Mouse (Mus musculus): ENCODE results near the gene Ttn. TPM values are rescaled to one million over a fixed set of nuclear protein-coding genes. Genes with fewer than 3 reads are reported as not detected.

Ttn gene
- polyA plus RNA-seq, 1 experiment from 2014 or later, result 0.14 TPM

GRCm38 (mm10) chr2:76901476-76902086 is 80.8 kb downstream of the Ttn start:
- no peak overlapping the region for H3K9ac ChIP-seq (replicated peaks; ENCODE audit: low read depth, low read length)
- ATAC-seq (ENCODE audit: insufficient number of reproducible peaks, insufficient read depth, low FRiP score, low read depth), result no peak
- no peak overlapping the region for H3K27ac ChIP-seq (ENCODE audit: low read length)
- no peaks in the 10 kb centered on the region for H3K9me3 ChIP-seq (ENCODE audit: control insufficient read depth, low read depth, low read length)
- H3K27me3 ChIP-seq (ENCODE audit: control insufficient read depth, insufficient read depth, low read length), result no peaks in the 10 kb centered on the region
- WGBS, result 80% methylated on average over 24 of the region's 24 CpGs
- no peak overlapping the region for H3K4me3 ChIP-seq (ENCODE audit: low read depth, low read length)
- no peaks in the 10 kb centered on the region for H3K36me3 ChIP-seq (ENCODE audit: control insufficient read depth, insufficient read depth, low read length)
- H3K4me2 ChIP-seq (replicated peaks; ENCODE audit: low read depth, low read length), result no peak overlapping the region
- no peaks in the 10 kb centered on the region for H3K4me1 ChIP-seq (ENCODE audit: control insufficient read depth, insufficient read depth, low read length)

DNA sequence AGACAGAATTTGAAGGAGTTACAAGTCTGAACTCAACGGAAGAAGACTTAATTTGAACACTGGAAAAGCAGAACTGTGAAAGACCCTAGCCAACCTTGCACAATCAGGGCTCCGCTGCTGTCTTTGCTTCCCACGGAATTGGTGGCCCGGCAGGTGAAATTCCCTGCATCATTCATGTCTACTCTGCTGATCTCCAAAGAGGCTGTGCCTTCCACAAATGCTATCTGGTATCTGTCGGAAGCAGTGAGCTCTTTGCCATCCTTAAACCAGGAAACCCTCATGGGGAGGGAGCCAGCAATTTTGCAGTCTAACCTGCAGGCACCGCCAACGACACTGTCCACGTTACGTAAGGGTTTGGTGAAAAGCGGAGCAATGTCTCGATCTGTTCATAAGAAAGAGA is 82.5 kb downstream of the Ttn start:
- 91% methylated on average over 11 of the region's 11 CpGs for WGBS
- Histone ChIP-seq H3K27me3 (ENCODE audit: control insufficient read depth, insufficient read depth, low read length) (no peaks in the 10 kb centered on the region), H3K4me3 (ENCODE audit: low read depth, low read length) (no peak overlapping the region), H3K36me3 (ENCODE audit: control insufficient read depth, insufficient read depth, low read length) (no peaks in the 10 kb centered on the region), H3K4me2 (replicated peaks; ENCODE audit: low read depth, low read length) (no peak overlapping the region), H3K9ac (replicated peaks; ENCODE audit: low read depth, low read length) (no peak overlapping the region), H3K27ac (ENCODE audit: low read length) (no peak overlapping the region), H3K9me3 (ENCODE audit: control insufficient read depth, low read depth, low read length) (no peaks in the 10 kb centered on the region), H3K4me1 (ENCODE audit: control insufficient read depth, insufficient read depth, low read length) (no peaks in the 10 kb centered on the region)
- no peak for ATAC-seq (ENCODE audit: insufficient number of reproducible peaks, insufficient read depth, low FRiP score, low read depth)

DNA sequence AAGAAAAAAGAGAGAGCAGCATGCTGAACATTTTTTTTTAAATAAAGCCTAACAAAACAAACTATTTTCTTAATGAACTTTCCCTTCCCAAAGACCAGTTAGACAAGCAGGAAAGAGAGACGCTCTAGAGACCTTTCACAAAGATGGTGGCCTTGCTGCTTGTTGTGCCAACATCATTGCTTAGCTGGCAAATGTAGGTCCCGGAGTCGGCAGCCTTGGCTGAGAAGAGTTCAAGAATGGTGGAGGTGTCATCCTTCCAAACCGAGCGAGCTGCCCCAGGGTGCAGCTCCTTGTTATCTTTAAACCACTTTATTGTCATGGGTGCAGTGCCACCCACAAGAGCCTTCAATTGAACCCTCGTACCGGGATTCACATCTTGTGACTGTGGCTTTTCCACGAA is 85.4 kb downstream of the Ttn start:
- no peak overlapping the region for H3K4me2 ChIP-seq (replicated peaks; ENCODE audit: low read depth, low read length)
- H3K27ac ChIP-seq (ENCODE audit: low read length), result no peak overlapping the region
- no peak overlapping the region for H3K4me3 ChIP-seq (ENCODE audit: low read depth, low read length)
- H3K9me3 ChIP-seq (ENCODE audit: control insufficient read depth, low read depth, low read length), result no peaks in the 10 kb centered on the region
- no peaks in the 10 kb centered on the region for H3K36me3 ChIP-seq (ENCODE audit: control insufficient read depth, insufficient read depth, low read length)
- H3K27me3 ChIP-seq (ENCODE audit: control insufficient read depth, insufficient read depth, low read length), result no peaks in the 10 kb centered on the region
- no peak for ATAC-seq (ENCODE audit: insufficient number of reproducible peaks, insufficient read depth, low FRiP score, low read depth)
- H3K4me1 ChIP-seq (ENCODE audit: control insufficient read depth, insufficient read depth, low read length), result no peaks in the 10 kb centered on the region
- WGBS, result 90% methylated on average over 8 of the region's 8 CpGs
- H3K9ac ChIP-seq (replicated peaks; ENCODE audit: low read depth, low read length), result no peak overlapping the region

DNA sequence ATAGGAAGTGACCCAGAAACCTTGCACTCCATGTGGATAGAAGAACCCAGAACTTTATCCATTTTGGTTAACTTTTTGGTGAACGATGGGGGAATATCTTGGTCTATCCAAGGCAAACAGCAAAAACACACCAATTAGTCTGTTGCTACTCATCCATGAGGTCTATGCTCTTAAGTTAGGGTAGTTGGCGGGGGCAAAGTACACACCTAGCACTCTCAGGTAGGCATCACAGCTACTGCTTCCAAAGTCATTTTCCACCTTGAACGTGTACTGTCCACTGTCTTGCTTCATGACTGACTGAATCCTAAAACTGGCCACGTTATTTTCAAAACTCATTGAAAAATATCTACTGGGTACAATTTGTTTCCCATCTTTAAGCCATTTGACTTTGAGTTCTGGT is 87.0 kb downstream of the Ttn start:
- no peak overlapping the region for H3K27ac ChIP-seq (ENCODE audit: low read length)
- H3K4me3 ChIP-seq (ENCODE audit: low read depth, low read length), result no peak overlapping the region
- H3K4me2 ChIP-seq (replicated peaks; ENCODE audit: low read depth, low read length), result no peak overlapping the region
- no peak overlapping the region for H3K9ac ChIP-seq (replicated peaks; ENCODE audit: low read depth, low read length)
- no peaks in the 10 kb centered on the region for H3K36me3 ChIP-seq (ENCODE audit: control insufficient read depth, insufficient read depth, low read length)
- 91% methylated on average over 4 of the region's 4 CpGs for WGBS
- no peaks in the 10 kb centered on the region for H3K4me1 ChIP-seq (ENCODE audit: control insufficient read depth, insufficient read depth, low read length)
- H3K27me3 ChIP-seq (ENCODE audit: control insufficient read depth, insufficient read depth, low read length), result no peaks in the 10 kb centered on the region
- no peaks in the 10 kb centered on the region for H3K9me3 ChIP-seq (ENCODE audit: control insufficient read depth, low read depth, low read length)
- no peak for ATAC-seq (ENCODE audit: insufficient number of reproducible peaks, insufficient read depth, low FRiP score, low read depth)

- H3K9me3 ChIP-seq (ENCODE audit: control insufficient read depth, low read depth, low read length), result no peaks in the 10 kb centered on the region
- no peak overlapping the region for H3K27ac ChIP-seq (ENCODE audit: low read length)
- H3K9ac ChIP-seq (replicated peaks; ENCODE audit: low read depth, low read length), result no peak overlapping the region
- no peak overlapping the region for H3K4me3 ChIP-seq (ENCODE audit: low read depth, low read length)
- ATAC-seq (ENCODE audit: insufficient number of reproducible peaks, insufficient read depth, low FRiP score, low read depth), result no peak
- no peaks in the 10 kb centered on the region for H3K4me1 ChIP-seq (ENCODE audit: control insufficient read depth, insufficient read depth, low read length)
- 86% methylated on average over 7 of the region's 7 CpGs for WGBS
- no peaks in the 10 kb centered on the region for H3K36me3 ChIP-seq (ENCODE audit: control insufficient read depth, insufficient read depth, low read length)
- H3K27me3 ChIP-seq (ENCODE audit: control insufficient read depth, insufficient read depth, low read length), result no peaks in the 10 kb centered on the region
- H3K4me2 ChIP-seq (replicated peaks; ENCODE audit: low read depth, low read length), result no peak overlapping the region
Measured at GRCm38 (mm10) chr2:76888721-76889120, 93.6 kb downstream of the Ttn start.

DNA sequence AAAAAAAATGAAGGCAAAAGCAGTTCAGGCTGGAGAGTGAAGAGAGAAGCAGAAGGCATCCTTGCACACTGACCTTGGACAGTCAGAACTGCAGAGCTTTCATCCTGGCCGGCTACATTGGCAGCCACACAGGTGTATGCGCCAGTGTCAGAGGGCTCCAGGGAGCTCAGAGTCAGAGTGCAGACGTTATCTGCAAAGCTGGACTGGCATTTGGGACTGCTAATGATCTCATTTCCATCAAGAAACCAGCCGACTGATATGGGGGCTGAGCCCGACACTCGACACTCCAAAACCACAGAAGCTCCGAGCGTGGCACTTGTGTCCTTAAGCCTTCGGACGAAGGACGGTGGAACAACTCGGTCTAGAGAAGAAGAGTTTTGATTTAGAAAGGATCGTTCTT is 96.5 kb downstream of the Ttn start:
- 83% methylated on average over 13 of the region's 13 CpGs for WGBS

GRCm38 (mm10) chr2:76881406-76881805 is 100.9 kb downstream of the Ttn start:
- Histone ChIP-seq H3K36me3 (ENCODE audit: control insufficient read depth, insufficient read depth, low read length) (no peaks in the 10 kb centered on the region), H3K4me2 (replicated peaks; ENCODE audit: low read depth, low read length) (no peak overlapping the region), H3K4me1 (ENCODE audit: control insufficient read depth, insufficient read depth, low read length) (no peaks in the 10 kb centered on the region), H3K27me3 (ENCODE audit: control insufficient read depth, insufficient read depth, low read length) (no peaks in the 10 kb centered on the region), H3K4me3 (ENCODE audit: low read depth, low read length) (no peak overlapping the region), H3K9me3 (ENCODE audit: control insufficient read depth, low read depth, low read length) (no peaks in the 10 kb centered on the region), H3K27ac (ENCODE audit: low read length) (no peak overlapping the region), H3K9ac (replicated peaks; ENCODE audit: low read depth, low read length) (no peak overlapping the region)
- 87% methylated on average over 12 of the region's 12 CpGs for WGBS
- no peak for ATAC-seq (ENCODE audit: insufficient number of reproducible peaks, insufficient read depth, low FRiP score, low read depth)

More for the DNA sequence above, 96.5 kb downstream of the Ttn start:
- ATAC-seq (ENCODE audit: insufficient number of reproducible peaks, insufficient read depth, low FRiP score, low read depth), result no peak
- H3K4me2 ChIP-seq (replicated peaks; ENCODE audit: low read depth, low read length), result no peak overlapping the region
- no peaks in the 10 kb centered on the region for H3K4me1 ChIP-seq (ENCODE audit: control insufficient read depth, insufficient read depth, low read length)
- H3K9ac ChIP-seq (replicated peaks; ENCODE audit: low read depth, low read length), result no peak overlapping the region
- H3K9me3 ChIP-seq (ENCODE audit: control insufficient read depth, low read depth, low read length), result no peaks in the 10 kb centered on the region
- H3K36me3 ChIP-seq (ENCODE audit: control insufficient read depth, insufficient read depth, low read length), result no peaks in the 10 kb centered on the region
- H3K27ac ChIP-seq (ENCODE audit: low read length), result no peak overlapping the region
- no peak overlapping the region for H3K4me3 ChIP-seq (ENCODE audit: low read depth, low read length)
- H3K27me3 ChIP-seq (ENCODE audit: control insufficient read depth, insufficient read depth, low read length), result no peaks in the 10 kb centered on the region

DNA sequence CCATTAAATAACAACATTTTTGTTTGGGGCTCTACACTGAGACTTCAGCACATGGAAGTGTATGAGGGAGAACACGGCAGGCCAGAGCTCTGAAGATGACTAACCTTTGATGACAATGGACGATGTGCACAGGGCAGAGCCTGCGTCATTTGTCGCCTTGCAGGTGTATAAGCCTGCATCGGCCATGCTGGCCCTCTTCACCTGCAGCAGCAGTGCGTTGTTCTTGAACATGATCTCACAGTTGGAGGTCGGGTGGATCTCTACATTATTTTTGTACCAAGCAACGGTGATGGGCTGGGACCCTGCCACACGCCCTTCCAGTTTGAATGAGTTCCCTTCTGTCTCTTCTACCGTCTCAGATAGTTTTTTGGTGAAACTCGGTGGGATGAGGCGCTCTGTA is 106.8 kb downstream of the Ttn start:
- Histone ChIP-seq H3K27me3 (ENCODE audit: control insufficient read depth, insufficient read depth, low read length) (no peaks in the 10 kb centered on the region), H3K36me3 (ENCODE audit: control insufficient read depth, insufficient read depth, low read length) (no peaks in the 10 kb centered on the region), H3K27ac (ENCODE audit: low read length) (no peak overlapping the region), H3K9me3 (ENCODE audit: control insufficient read depth, low read depth, low read length) (no peaks in the 10 kb centered on the region), H3K9ac (replicated peaks; ENCODE audit: low read depth, low read length) (no peak overlapping the region), H3K4me3 (ENCODE audit: low read depth, low read length) (no peak overlapping the region), H3K4me2 (replicated peaks; ENCODE audit: low read depth, low read length) (no peak overlapping the region), H3K4me1 (ENCODE audit: control insufficient read depth, insufficient read depth, low read length) (no peaks in the 10 kb centered on the region)
- ATAC-seq (ENCODE audit: insufficient number of reproducible peaks, insufficient read depth, low FRiP score, low read depth), result no peak
- 91% methylated on average over 12 of the region's 12 CpGs for WGBS

- Histone ChIP-seq H3K4me1 (ENCODE audit: control insufficient read depth, insufficient read depth, low read length) (no peaks in the 10 kb centered on the region), H3K36me3 (ENCODE audit: control insufficient read depth, insufficient read depth, low read length) (no peaks in the 10 kb centered on the region), H3K4me2 (replicated peaks; ENCODE audit: low read depth, low read length) (no peak overlapping the region), H3K9ac (replicated peaks; ENCODE audit: low read depth, low read length) (no peak overlapping the region), H3K27me3 (ENCODE audit: control insufficient read depth, insufficient read depth, low read length) (no peaks in the 10 kb centered on the region), H3K9me3 (ENCODE audit: control insufficient read depth, low read depth, low read length) (no peaks in the 10 kb centered on the region), H3K4me3 (ENCODE audit: low read depth, low read length) (no peak overlapping the region), H3K27ac (ENCODE audit: low read length) (no peak overlapping the region)
- ATAC-seq (ENCODE audit: insufficient number of reproducible peaks, insufficient read depth, low FRiP score, low read depth), result no peak
- 14% methylated on average over 4 of the region's 4 CpGs for WGBS
Measured at GRCm38 (mm10) chr2:76866928-76867327, 115.4 kb downstream of the Ttn start.
